Mouse (Mus musculus) midbrain, embryonic 16.5 days (tissue): Measurements from ENCODE around the gene Jak1. TPM values are rescaled to one million over a fixed set of nuclear protein-coding genes. Genes with fewer than 3 reads are reported as not detected.

Experiments
- ATAC-seq: fragments of 200-750 bp; cut with Nextera tagmentation; 2 replicates; pipeline ENCODE4 v1.8.0; 2017; ENCODE audit warnings: moderate TSS enrichment
- H3K27ac ChIP-seq: fragments of 300-500 bp; sonication (generic); 2 replicates; pipeline ENCODE4 v1.5.1; 2014; ENCODE audit warnings: mild to moderate bottlenecking, low read length, mixed read lengths
- H3K27me3 ChIP-seq: fragments of 300-500 bp; sonication (generic); 2 replicates; pipeline ENCODE4 v1.6.1; 2014; ENCODE audit warnings: low read depth, low read length, mixed read lengths; ENCODE audit not compliant: control insufficient read depth, insufficient read depth
- H3K36me3 ChIP-seq: fragments of 300-500 bp; sonication (generic); 2 replicates; pipeline ENCODE4 v1.6.1; 2014; ENCODE audit warnings: mild to moderate bottlenecking, low read length, moderate library complexity, mixed read lengths; ENCODE audit not compliant: control insufficient read depth, insufficient read depth
- H3K4me1 ChIP-seq: fragments of 300-500 bp; sonication (generic); 2 replicates; pipeline ENCODE4 v1.6.1; 2014; ENCODE audit warnings: mild to moderate bottlenecking, low read length, mixed read lengths; ENCODE audit not compliant: control insufficient read depth, insufficient read depth
- H3K4me2 ChIP-seq: fragments of 300-500 bp; sonication (generic); 2 replicates; pipeline ENCODE4 v1.6.1; 2014; ENCODE audit warnings: mild to moderate bottlenecking, low read length, mixed read lengths
- H3K4me3 ChIP-seq: fragments of 300-500 bp; sonication (generic); 2 replicates; pipeline ENCODE4 v1.5.1; 2014; ENCODE audit warnings: low read depth, mild to moderate bottlenecking, low read length, moderate library complexity, mixed read lengths
- H3K9ac ChIP-seq: fragments of 300-500 bp; sonication (generic); 2 replicates; pipeline ENCODE4 v1.6.1; 2014; ENCODE audit warnings: low read depth, low read length, mixed read lengths
- H3K9me3 ChIP-seq: fragments of 300-500 bp; sonication (generic); replicated peaks from 2 replicates; pipeline ENCODE4 v1.6.1; 2014; ENCODE audit warnings: mild to moderate bottlenecking, low read length, mixed read lengths; ENCODE audit not compliant: control insufficient read depth, poor library complexity, severe bottlenecking
- WGBS: fragments of 180-500 bp; shearing (Covaris S2); extraction: QIAGEN DNeasy Blood & Tissue Kit; methylation state at CpG from one replicate; pipeline ENCODE4 v1.1.7; 2014; 5-methylcytosine and 5-hydroxymethylcytosine counted together
- polyA plus RNA-seq: library from polyadenylated mRNA; unstranded; fragments of >200 nt; fragmentation: Nextera tagmentation; extraction: Ambion mirVana; gene quantifications from 2 replicates; pipeline ENCODE4 v1.2.1, GENCODE M21; 2015

The Jak1 gene
- polyA plus RNA-seq, 1 experiment from 2014 or later: 85.3 TPM

DNA sequence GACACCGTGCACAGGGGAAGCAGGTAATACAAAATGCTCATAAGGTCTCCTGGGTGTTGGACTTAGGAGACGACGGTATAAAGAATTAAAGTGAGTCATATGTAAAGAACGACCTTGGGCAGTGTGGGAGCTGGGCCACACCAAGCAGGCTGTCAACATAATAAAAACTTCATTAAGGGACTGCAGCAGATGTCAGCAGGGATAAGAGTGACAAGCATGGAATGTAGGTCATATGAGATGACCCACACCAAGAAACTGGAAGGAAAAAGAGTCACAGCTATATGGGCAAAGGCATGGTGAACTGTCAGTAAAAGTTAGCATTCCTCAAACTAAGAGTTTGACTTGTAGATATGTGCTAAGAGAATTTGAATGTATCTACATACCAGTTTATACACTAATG is 120.7 kb downstream of the Jak1 start:
- ATAC-seq: no peak

GRCm38 (mm10) chr4:101143901-101144300 is 121.2 kb downstream of the Jak1 start:
- no peak overlapping the region for H3K4me2 ChIP-seq
- H3K9me3 ChIP-seq: no peaks in the 10 kb centered on the region
- no peak for ATAC-seq
- WGBS: 73% methylated on average over 4 of the region's 4 CpGs
- no peak overlapping the region for H3K9ac ChIP-seq
- no peak overlapping the region for H3K4me3 ChIP-seq
- H3K27me3 ChIP-seq: no peaks in the 10 kb centered on the region
- H3K36me3 ChIP-seq: no peaks in the 10 kb centered on the region
- H3K4me1 ChIP-seq: peaks cover 12% of the 10 kb centered on the region
- H3K27ac ChIP-seq: no peak overlapping the region

More for the DNA sequence above, 120.7 kb downstream of the Jak1 start:
- Histone ChIP-seq H3K4me3 (no peak overlapping the region), H3K9me3 (no peaks in the 10 kb centered on the region), H3K4me2 (no peak overlapping the region), H3K4me1 (peaks cover 12% of the 10 kb centered on the region), H3K9ac (no peak overlapping the region), H3K27ac (no peak overlapping the region), H3K27me3 (no peaks in the 10 kb centered on the region), H3K36me3 (no peaks in the 10 kb centered on the region)
- 49% methylated on average over 4 of the region's 4 CpGs for WGBS

DNA sequence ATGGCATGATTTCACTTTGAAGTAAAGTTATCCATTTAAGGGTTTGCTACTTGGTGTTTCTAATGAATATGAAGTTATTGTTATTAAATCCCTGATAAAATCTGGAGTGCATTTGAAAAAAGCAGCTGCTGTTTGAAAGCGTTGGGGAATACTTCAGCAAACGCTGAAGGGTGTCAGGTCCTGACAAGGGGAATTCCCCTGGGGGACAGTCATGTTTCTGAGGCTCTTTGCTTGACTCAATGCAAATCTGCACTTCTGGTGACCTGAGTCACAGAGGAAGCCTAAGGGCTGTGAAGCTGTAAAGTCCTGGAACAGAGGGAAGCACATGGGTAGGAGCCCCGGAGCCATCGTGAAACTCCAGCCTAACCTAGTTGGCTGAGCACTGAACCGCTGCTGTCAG is 123.3 kb downstream of the Jak1 start:
- Histone ChIP-seq H3K36me3 (no peaks in the 10 kb centered on the region), H3K27ac (no peak overlapping the region), H3K4me1 (peaks cover 12% of the 10 kb centered on the region), H3K9ac (no peak overlapping the region), H3K27me3 (no peaks in the 10 kb centered on the region), H3K4me2 (no peak overlapping the region), H3K9me3 (no peaks in the 10 kb centered on the region), H3K4me3 (no peak overlapping the region)
- no peak for ATAC-seq
- 81% methylated on average over 5 of the region's 5 CpGs for WGBS

DNA sequence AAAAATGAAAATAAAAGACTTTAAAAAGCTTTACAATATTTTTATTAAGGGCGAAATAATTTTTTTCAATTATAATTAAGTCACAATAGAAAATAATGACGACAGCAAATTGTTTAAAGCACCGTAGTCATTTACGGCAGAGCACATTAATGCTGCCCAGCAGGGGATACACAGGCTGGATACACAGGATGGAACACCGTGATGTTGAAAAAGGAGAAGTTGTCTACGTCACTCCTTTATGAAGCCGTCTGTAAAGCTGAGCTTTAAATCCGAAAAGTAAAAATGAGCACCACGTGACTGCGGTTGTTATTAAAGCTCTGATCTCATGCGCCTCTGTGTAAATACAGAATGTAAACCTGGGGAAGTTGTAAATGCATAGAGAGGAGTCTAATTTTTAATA is 127.1 kb downstream of the Jak1 start:
- no peaks in the 10 kb centered on the region for H3K36me3 ChIP-seq
- no peak for ATAC-seq
- H3K9me3 ChIP-seq: no peaks in the 10 kb centered on the region
- H3K4me2 ChIP-seq: no peak overlapping the region
- H3K27me3 ChIP-seq: no peaks in the 10 kb centered on the region
- WGBS: 76% methylated on average over 11 of the region's 11 CpGs
- no peaks in the 10 kb centered on the region for H3K4me1 ChIP-seq
- H3K9ac ChIP-seq: no peak overlapping the region
- H3K27ac ChIP-seq: no peak overlapping the region
- no peak overlapping the region for H3K4me3 ChIP-seq

- no peak overlapping the region for H3K27ac ChIP-seq
- no peaks in the 10 kb centered on the region for H3K27me3 ChIP-seq
- H3K9ac ChIP-seq: no peak overlapping the region
- WGBS: 89% methylated on average over 14 of the region's 14 CpGs
- no peaks in the 10 kb centered on the region for H3K4me1 ChIP-seq
- H3K36me3 ChIP-seq: no peaks in the 10 kb centered on the region
- H3K4me2 ChIP-seq: no peak overlapping the region
- no peak overlapping the region for H3K4me3 ChIP-seq
- no peaks in the 10 kb centered on the region for H3K9me3 ChIP-seq
- ATAC-seq: no peak
Measured at GRCm38 (mm10) chr4:101135909-101136308, 129.2 kb downstream of the Jak1 start.

- H3K27ac ChIP-seq: no peak overlapping the region
- H3K9ac ChIP-seq: no peak overlapping the region
- H3K4me1 ChIP-seq: no peaks in the 10 kb centered on the region
- H3K4me2 ChIP-seq: no peak overlapping the region
- no peak overlapping the region for H3K4me3 ChIP-seq
- no peaks in the 10 kb centered on the region for H3K9me3 ChIP-seq
- no peaks in the 10 kb centered on the region for H3K36me3 ChIP-seq
- 81% methylated on average over 8 of the region's 8 CpGs for WGBS
- no peaks in the 10 kb centered on the region for H3K27me3 ChIP-seq
- ATAC-seq: no peak
Measured at GRCm38 (mm10) chr4:101135013-101135412, 130.1 kb downstream of the Jak1 start.

- 89% methylated on average over 7 of the region's 7 CpGs for WGBS
- Histone ChIP-seq H3K9me3 (no peaks in the 10 kb centered on the region), H3K36me3 (no peaks in the 10 kb centered on the region; the same call in 1 of the 2 replicates), H3K4me1 (no peaks in the 10 kb centered on the region), H3K27ac (no peak overlapping the region), H3K9ac (no peak overlapping the region), H3K4me2 (no peak overlapping the region), H3K4me3 (no peak overlapping the region), H3K27me3 (no peaks in the 10 kb centered on the region)
- ATAC-seq: no peak
Measured at GRCm38 (mm10) chr4:101121002-101121401, 144.1 kb downstream of the Jak1 start.

GRCm38 (mm10) chr4:101107122-101107521 is 158.0 kb downstream of the Jak1 start:
- WGBS: 92% methylated on average over 12 of the region's 12 CpGs
- ATAC-seq: no peak
- H3K27me3 ChIP-seq: no peaks in the 10 kb centered on the region

More at GRCm38 (mm10) chr4:101107122-101107521, 158.0 kb downstream of the Jak1 start:
- no peak overlapping the region for H3K27ac ChIP-seq
- H3K36me3 ChIP-seq: peaks cover 3% of the 10 kb centered on the region; the same call in 1 of the 2 replicates
- no peak overlapping the region for H3K4me3 ChIP-seq
- peaks cover 10% of the 10 kb centered on the region; the same call in 1 of the 2 replicates for H3K9me3 ChIP-seq
- H3K9ac ChIP-seq: no peak overlapping the region
- H3K4me1 ChIP-seq: no peaks in the 10 kb centered on the region
- H3K4me2 ChIP-seq: no peak overlapping the region
